Comparison of ENCODE assay signal across 8 mouse cellular contexts in genomic region chr6:13839345-13840054, GRCm38 (mm10). TPM values are rescaled to one million over a fixed set of nuclear protein-coding genes. Genes with fewer than 3 reads are reported as not detected.
DNase-seq lines count a peak whose midpoint lies in the region; ATAC-seq and TF ChIP-seq lines count a peak whose summit lies in the region.

Gpr85 (minus strand) TSS chr6:13839942.

- no peaks in the 10 kb centered on the region for H3K9me3 ChIP-seq in neural tube, embryonic 14.5 days (ENCODE audit: control insufficient read depth, low read length)

- peak within 1 kb of the TSS; percentile 89 for H3K4me2 ChIP-seq in neural tube, embryonic 14.5 days (ENCODE audit: low read depth, low read length)

- intact Hi-C loops in left cerebral cortex, postnatal 4 days (cut with DNase I) = loop anchor here (10.0 kb wide), 3 partner anchors 165 to 665 kb away; partner anchors contain the start of genes Bmt2 and Tmem168

- H3K4me3 ChIP-seq in C2C12 (ENCODE audit: insufficient read depth, poor library complexity, severe bottlenecking) = peak within 1 kb of the TSS; percentile 35
- peak within 1 kb of the TSS; percentile 81 for H3K4me3 ChIP-seq in neural tube, embryonic 14.5 days (ENCODE audit: low read depth, low read length)

- H3K27ac ChIP-seq in neural tube, embryonic 14.5 days (ENCODE audit: low read depth, low read length) = peak within 1 kb of the TSS; percentile 100

- DNase-seq in adrenal gland, adult 2 months = peak; percentile 10
- no peak for DNase-seq in adrenal gland, postnatal 36 days
- DNase-seq in cerebellum, postnatal 25 days = peak; percentile 51 to 63
- peak; percentile 4 for DNase-seq in heart, postnatal 4 days
- DNase-seq in left cerebral cortex, postnatal 4 days = peak; percentile 16

- no peaks in the 10 kb centered on the region for H3K79me2 ChIP-seq in C2C12 (ENCODE audit: control insufficient read depth, insufficient read depth)

- H3K4me1 ChIP-seq in neural tube, embryonic 14.5 days (ENCODE audit: control insufficient read depth, insufficient read depth, low read length) = 0 out of 2 replicates have a peak, but pooled peaks cover 6% of the 10 kb centered on the region

- peak; percentile 49 for ATAC-seq in neural tube, embryonic 14.5 days (ENCODE audit: low read depth)
- ATAC-seq in erythroid progenitor cell, adult 5-6 weeks (replicated peaks; ENCODE audit: low FRiP score, poor library complexity, severe bottlenecking) = no peak

- no peaks in the 10 kb centered on the region for H3K79me3 ChIP-seq in C2C12 (ENCODE audit: low read depth)

- H3ac ChIP-seq in C2C12 (ENCODE audit: control insufficient read depth, insufficient read length, low read depth) = peak within 1 kb of the TSS; percentile 32

- no peaks in the 10 kb centered on the region for H3K27me3 ChIP-seq in C2C12 (ENCODE audit: control insufficient read depth, insufficient read depth, insufficient read length)
- no peaks in the 10 kb centered on the region for H3K27me3 ChIP-seq in neural tube, embryonic 14.5 days (ENCODE audit: control insufficient read depth, insufficient read depth, low read length)

- TF ChIP-seq CTCF in C2C12 (IDR thresholded peaks at IDR 0.05; ENCODE audit: control insufficient read depth, insufficient read depth, insufficient read length) = no peak

- H3K36me3 ChIP-seq in C2C12 (ENCODE audit: control insufficient read depth, insufficient read depth) = no peaks in the 10 kb centered on the region
- H3K36me3 ChIP-seq in neural tube, embryonic 14.5 days (ENCODE audit: control insufficient read depth, insufficient read depth, low read length) = no peaks in the 10 kb centered on the region

- H3K9ac ChIP-seq in neural tube, embryonic 14.5 days (replicated peaks; ENCODE audit: low read depth, low read length) = peak within 1 kb of the TSS; percentile 99

- 20% methylated on average over 18 of the region's 18 CpGs for WGBS in neural tube, embryonic 14.5 days

TF ChIP-seq in C2C12, 6 proteins besides CTCF, POLR2A, EP300 and RAD21:
- TF ChIP-seq MAX (IDR thresholded peaks at IDR 0.05) (no peak), USF1 (IDR thresholded peaks at IDR 0.05; ENCODE audit: low read depth) (no peak), FOSL1 (IDR thresholded peaks at IDR 0.05; ENCODE audit: insufficient read depth, low read length, poor library complexity, severe bottlenecking) (no peak), MYOD1 (IDR thresholded peaks at IDR 0.05; ENCODE audit: control insufficient read depth, insufficient read length, low read depth) (no peak), CEBPB (IDR thresholded peaks at IDR 0.05; ENCODE audit: low read depth) (no peak), MYOG (IDR thresholded peaks at IDR 0.05; ENCODE audit: control insufficient read depth, extremely low read depth, insufficient read length) (no peak)

RNA-seq across cellular contexts. Expression of gene Gpr85, which starts in this region (rescaled TPM):
- 1 to 10 TPM in 1 of 2 experiments, under 1 TPM in 1; 0.75 to 1.2 TPM for total RNA-seq in adrenal gland, adult 2 months (2021)
- polyA plus RNA-seq in adrenal gland, adult 2 months (2012; rRNA removed) = 0.07 and 0.67 TPM in 2 replicates
- under 1 TPM; 0.56 to 0.82 TPM for total RNA-seq in adrenal gland, postnatal 36 days (2021)
- 0.98 TPM for polyA plus RNA-seq in C2C12 (2012; fragmentation: generic; extraction: Trizol)
- under 1 TPM; 0.45 to 0.63 TPM for total RNA-seq in heart, postnatal 4 days (2021)
- total RNA-seq in left cerebral cortex, postnatal 4 days (2021) = 100 to 1,000 TPM; 122 to 129 TPM
- 138 and 146 TPM in 2 replicates for polyA plus RNA-seq in neural tube, embryonic 14.5 days (2014; fragmentation: Nextera tagmentation; extraction: Ambion mirVana)
- total RNA-seq in erythroid progenitor cell, adult 5-6 weeks (2015; ENCODE audit: low replicate concordance) = not detected in 2 replicates
- not detected in 2 replicates for total RNA-seq in erythroid progenitor cell, adult 5-6 weeks (2017; ENCODE audit: low replicate concordance)

Comparison
In these comparisons a context has a peak if more than half of its experiments do, and no peak if none do; other contexts are left out.
1. RNA of gene Gpr85 (total RNA-seq): 122 to 129 TPM in left cerebral cortex, postnatal 4 days; 0.75 to 1.2 TPM in adrenal gland, adult 2 months, 0.56 to 0.82 TPM in adrenal gland, postnatal 36 days, 0.45 to 0.63 TPM in heart, postnatal 4 days and not detected in erythroid progenitor cell, adult 5-6 weeks; every median in the first group is over 10 times any median in the second.
2. RNA of gene Gpr85 (polyA plus RNA-seq): 138 to 146 TPM in neural tube, embryonic 14.5 days; 0.98 TPM in C2C12 (single experiment) and 0.07 to 0.67 TPM in adrenal gland, adult 2 months; every median in the first group is over 10 times any median in the second.
3. DNase-seq: peak in adrenal gland, adult 2 months (single experiment), cerebellum, postnatal 25 days (2 of 2) and left cerebral cortex, postnatal 4 days (single experiment); none in adrenal gland, postnatal 36 days (0 of 2).
4. Peak in DNase-seq in heart, postnatal 4 days; RNA of the gene not detected or under 1 TPM.